Mouse (Mus musculus) stomach, embryonic 15.5 days (tissue): ENCODE data around the gene Pla2g4b. TPM values are rescaled to one million over a fixed set of nuclear protein-coding genes. Genes with fewer than 3 reads are reported as not detected.

Experiments
- ATAC-seq: fragments of 200-750 bp; cut with Nextera tagmentation; 2 replicates; pipeline ENCODE4 v1.8.0; 2017; ENCODE audit warnings: low read depth, moderate number of reproducible peaks, moderate TSS enrichment; ENCODE audit not compliant: insufficient read depth, low FRiP score
- H3K27ac ChIP-seq: fragments of 300-500 bp; sonication (generic); 2 replicates; pipeline ENCODE4 v1.5.1; 2015; ENCODE audit warnings: mild to moderate bottlenecking, inconsistent platforms
- H3K27me3 ChIP-seq: fragments of 300-500 bp; sonication (generic); replicated peaks from 2 replicates; pipeline ENCODE4 v1.6.1; 2015; ENCODE audit warnings: inconsistent platforms
- H3K36me3 ChIP-seq: fragments of 300-500 bp; sonication (generic); 2 replicates; pipeline ENCODE4 v1.6.1; 2015; ENCODE audit warnings: inconsistent platforms
- H3K4me1 ChIP-seq: fragments of 300-500 bp; sonication (generic); 2 replicates; pipeline ENCODE4 v1.6.1; 2015; ENCODE audit warnings: inconsistent platforms
- H3K4me2 ChIP-seq: fragments of 300-500 bp; sonication (generic); 2 replicates; pipeline ENCODE4 v1.6.1; 2015; ENCODE audit warnings: mild to moderate bottlenecking, inconsistent platforms
- H3K4me3 ChIP-seq: fragments of 300-500 bp; sonication (generic); replicated peaks from 2 replicates; pipeline ENCODE4 v1.5.1; 2015; ENCODE audit warnings: inconsistent platforms
- H3K9ac ChIP-seq: fragments of 300-500 bp; sonication (generic); 2 replicates; pipeline ENCODE4 v1.6.1; 2015; ENCODE audit warnings: inconsistent platforms
- H3K9me3 ChIP-seq: fragments of 300-500 bp; sonication (generic); 2 replicates; pipeline ENCODE4 v1.6.1; 2016; ENCODE audit warnings: inconsistent platforms
- WGBS: fragments of 180-500 bp; shearing (Covaris S2); methylation state at CpG from one replicate; pipeline ENCODE4 v1.1.7; 2015; 5-methylcytosine and 5-hydroxymethylcytosine counted together
- polyA plus RNA-seq: library from polyadenylated mRNA; unstranded; fragments of >200 nt; fragmentation: Nextera tagmentation; extraction: Ambion mirVana; gene quantifications from 2 replicates; pipeline ENCODE4 v1.2.1, GENCODE M21; 2015

Gene Pla2g4b
- polyA plus RNA-seq, 1 experiment from 2014 or later: 1.2 TPM

DNA sequence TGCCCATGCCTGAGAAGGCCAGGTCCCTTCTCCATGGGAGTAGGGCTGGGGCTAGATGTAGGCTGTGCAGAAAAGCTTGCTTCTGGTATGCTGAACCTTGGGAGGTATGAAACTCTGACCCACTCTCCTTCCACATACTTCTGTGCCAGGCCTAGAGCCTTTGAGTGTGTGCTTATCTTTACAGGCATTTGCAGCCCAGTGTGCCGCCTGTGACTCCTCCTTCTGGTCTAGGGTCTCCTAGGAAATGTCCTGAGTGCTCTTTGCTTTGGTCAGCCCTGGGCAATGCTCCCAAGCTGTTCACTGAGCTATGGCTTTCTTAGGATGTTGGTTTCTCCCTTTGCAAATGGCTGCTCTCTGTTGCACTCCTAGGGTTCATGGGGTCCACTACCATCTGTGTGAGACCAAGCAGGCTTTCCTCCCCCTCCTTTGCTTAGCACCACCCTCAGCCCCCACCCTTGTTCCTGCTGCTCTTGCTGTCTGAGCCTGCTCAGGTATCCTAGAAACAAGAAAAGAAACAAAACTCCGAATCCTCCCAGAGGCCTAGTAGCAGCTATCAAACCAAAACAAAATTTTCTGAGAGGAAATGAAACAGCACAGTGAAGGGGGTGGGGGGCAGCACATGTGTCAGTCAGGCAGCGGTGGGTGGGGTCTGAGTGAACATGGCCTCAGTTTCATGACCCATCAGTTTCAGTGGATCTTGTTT is 32.2 kb upstream of the Pla2g4b start:
- 64% methylated on average over 3 of the region's 3 CpGs for WGBS
- H3K4me2 ChIP-seq: no peak overlapping the region
- H3K4me1 ChIP-seq: 0 out of 2 replicates have a peak, but pooled peaks cover 1% of the 10 kb centered on the region
- H3K36me3 ChIP-seq: 0 out of 2 replicates have a peak, but pooled peaks cover 4% of the 10 kb centered on the region
- no peaks in the 10 kb centered on the region for H3K27me3 ChIP-seq
- no peak for ATAC-seq
- no peak overlapping the region for H3K4me3 ChIP-seq
- H3K9ac ChIP-seq: no peak overlapping the region
- no peak overlapping the region for H3K27ac ChIP-seq
- no peaks in the 10 kb centered on the region for H3K9me3 ChIP-seq

DNA sequence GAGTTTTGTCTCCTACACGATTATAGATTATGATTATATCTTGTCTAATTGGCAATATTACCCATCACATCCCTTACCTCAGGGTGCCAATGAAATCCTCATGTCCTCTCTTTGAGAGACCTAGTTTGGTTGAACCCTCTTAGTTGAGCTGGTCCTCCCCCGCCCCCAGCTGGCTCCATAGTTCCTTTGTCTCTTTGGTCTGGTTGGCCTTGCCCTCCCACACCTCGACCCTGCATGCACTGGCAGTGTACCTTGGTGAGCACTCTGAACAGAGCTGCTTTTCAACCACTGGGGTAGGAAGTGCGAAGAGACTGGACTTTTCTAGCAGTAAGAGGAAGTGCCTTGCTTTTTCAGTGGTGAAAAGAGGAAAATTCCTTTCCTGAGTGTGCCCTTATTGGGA is 31.3 kb upstream of the Pla2g4b start:
- no peaks in the 10 kb centered on the region for H3K9me3 ChIP-seq
- no peak overlapping the region for H3K27ac ChIP-seq
- H3K27me3 ChIP-seq: no peaks in the 10 kb centered on the region
- no peaks in the 10 kb centered on the region for H3K4me1 ChIP-seq
- WGBS: 73% methylated on average over 4 of the region's 4 CpGs
- 0 out of 2 replicates have a peak, but pooled peaks cover 4% of the 10 kb centered on the region for H3K36me3 ChIP-seq
- H3K4me3 ChIP-seq: no peak overlapping the region
- H3K4me2 ChIP-seq: no peak overlapping the region
- H3K9ac ChIP-seq: no peak overlapping the region
- no peak for ATAC-seq

DNA sequence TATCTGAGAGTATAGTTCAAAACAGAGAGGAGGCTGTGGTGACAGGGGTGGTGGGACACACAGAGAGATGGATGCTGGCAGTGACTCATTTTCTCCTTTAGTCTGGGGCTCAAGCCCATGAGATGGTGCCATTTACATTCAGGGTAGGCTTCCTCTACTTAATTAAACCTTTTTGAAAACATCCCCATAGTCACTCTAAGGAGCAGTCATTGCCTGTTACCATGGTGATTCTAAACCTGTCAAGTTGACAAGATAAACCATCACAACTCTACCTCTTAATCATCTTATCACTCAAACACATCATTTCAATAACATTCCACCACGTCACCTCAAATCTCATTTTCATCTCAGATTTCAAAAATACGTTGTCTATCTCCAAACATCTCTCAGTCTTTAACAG is 29.2 kb upstream of the Pla2g4b start:
- no peaks in the 10 kb centered on the region for H3K4me1 ChIP-seq
- H3K9ac ChIP-seq: no peak overlapping the region
- H3K27ac ChIP-seq: no peak overlapping the region
- no peak for ATAC-seq
- no peak overlapping the region for H3K4me2 ChIP-seq
- H3K9me3 ChIP-seq: no peaks in the 10 kb centered on the region
- H3K4me3 ChIP-seq: no peak overlapping the region
- 75% methylated on average over 2 of the region's 2 CpGs for WGBS
- 0 out of 2 replicates have a peak, but pooled peaks cover 4% of the 10 kb centered on the region for H3K36me3 ChIP-seq
- H3K27me3 ChIP-seq: no peaks in the 10 kb centered on the region

DNA sequence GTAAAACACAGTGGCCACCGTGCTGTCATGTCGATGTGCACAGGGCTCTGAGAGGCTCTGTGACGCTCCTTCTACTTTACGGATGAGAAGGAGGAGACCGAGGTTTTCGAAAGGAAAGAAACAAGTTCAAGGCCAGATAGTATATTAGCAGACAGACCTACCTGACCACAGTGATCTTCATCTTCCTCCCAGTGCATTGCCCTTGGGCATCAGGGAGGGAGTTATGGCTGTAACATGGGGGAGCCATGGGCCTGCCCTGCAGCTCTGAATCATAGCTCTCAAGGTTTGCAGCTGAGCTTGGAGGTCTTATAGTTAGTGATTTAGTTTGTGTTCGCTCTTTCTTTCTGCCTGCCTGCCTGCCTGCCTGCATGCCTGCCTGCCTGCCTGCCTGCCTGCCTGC is 26.5 kb upstream of the Pla2g4b start:
- H3K27ac ChIP-seq: no peak overlapping the region
- no peak overlapping the region for H3K4me3 ChIP-seq
- no peaks in the 10 kb centered on the region for H3K9me3 ChIP-seq
- H3K9ac ChIP-seq: no peak overlapping the region
- no peaks in the 10 kb centered on the region for H3K4me1 ChIP-seq
- 0 out of 2 replicates have a peak, but pooled peaks cover 4% of the 10 kb centered on the region for H3K36me3 ChIP-seq
- ATAC-seq: no peak
- no peaks in the 10 kb centered on the region for H3K27me3 ChIP-seq
- 95% methylated on average over 7 of the region's 7 CpGs for WGBS
- H3K4me2 ChIP-seq: no peak overlapping the region

DNA sequence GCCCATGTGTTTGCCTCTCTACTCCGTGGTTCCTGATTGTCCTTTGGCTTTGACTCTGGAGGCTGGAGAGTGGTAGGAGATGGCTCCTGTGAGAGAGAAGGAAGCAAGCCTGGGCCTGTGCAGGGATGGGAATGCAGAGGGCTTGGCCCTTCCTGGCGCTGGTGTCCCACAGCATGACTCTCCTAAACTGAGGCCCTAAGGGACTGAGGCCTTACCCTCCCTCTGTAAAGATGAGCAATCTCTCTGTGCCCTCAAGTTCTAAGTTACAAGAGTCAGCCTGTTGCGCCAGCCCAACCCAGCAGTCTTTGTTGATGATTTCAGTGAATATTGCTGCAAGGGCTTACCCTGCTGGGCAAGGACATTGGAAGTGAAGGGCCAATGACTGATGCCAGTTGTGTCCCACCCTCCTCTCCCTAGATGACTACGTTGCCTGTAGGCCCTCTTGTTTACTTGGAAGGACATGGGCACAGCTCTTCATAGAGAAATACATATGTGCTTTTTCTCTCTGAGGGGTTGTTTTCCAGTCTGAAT is 25.5 kb upstream of the Pla2g4b start:
- H3K27ac ChIP-seq: no peak overlapping the region
- WGBS: 70% methylated on average over 4 of the region's 4 CpGs
- no peak overlapping the region for H3K4me3 ChIP-seq
- no peak overlapping the region for H3K9ac ChIP-seq
- H3K36me3 ChIP-seq: 0 out of 2 replicates have a peak, but pooled peaks cover under 1% of the 10 kb centered on the region
- H3K27me3 ChIP-seq: no peaks in the 10 kb centered on the region
- H3K4me2 ChIP-seq: no peak overlapping the region
- ATAC-seq: no peak
- H3K4me1 ChIP-seq: no peaks in the 10 kb centered on the region
- H3K9me3 ChIP-seq: no peaks in the 10 kb centered on the region

DNA sequence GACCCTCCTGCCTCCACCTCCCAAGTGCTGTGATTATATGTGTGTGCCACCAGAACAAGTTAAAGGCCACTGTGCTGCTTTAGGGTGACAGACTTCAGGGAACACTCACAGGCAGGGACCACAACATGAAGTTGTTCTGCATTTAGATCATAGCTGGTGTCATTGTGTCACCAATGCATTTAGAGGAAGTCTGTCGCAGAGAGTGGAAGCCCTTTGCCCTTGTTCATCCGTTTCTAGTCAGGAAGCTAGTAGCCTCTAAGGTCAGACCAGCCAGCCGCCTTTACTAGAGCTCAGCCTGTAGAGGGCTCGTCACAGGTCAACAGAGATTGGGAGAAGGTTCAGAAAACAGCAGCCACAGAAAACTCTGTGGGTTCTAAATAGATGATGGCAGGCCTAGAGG is 24.5 kb upstream of the Pla2g4b start:
- H3K4me1 ChIP-seq: no peaks in the 10 kb centered on the region
- no peaks in the 10 kb centered on the region for H3K36me3 ChIP-seq
- H3K9me3 ChIP-seq: no peaks in the 10 kb centered on the region
- H3K27me3 ChIP-seq: no peaks in the 10 kb centered on the region
- no peak overlapping the region for H3K9ac ChIP-seq
- WGBS: 41% methylated on average over 4 of the region's 4 CpGs
- H3K4me3 ChIP-seq: no peak overlapping the region
- H3K27ac ChIP-seq: no peak overlapping the region
- no peak overlapping the region for H3K4me2 ChIP-seq
- no peak for ATAC-seq

DNA sequence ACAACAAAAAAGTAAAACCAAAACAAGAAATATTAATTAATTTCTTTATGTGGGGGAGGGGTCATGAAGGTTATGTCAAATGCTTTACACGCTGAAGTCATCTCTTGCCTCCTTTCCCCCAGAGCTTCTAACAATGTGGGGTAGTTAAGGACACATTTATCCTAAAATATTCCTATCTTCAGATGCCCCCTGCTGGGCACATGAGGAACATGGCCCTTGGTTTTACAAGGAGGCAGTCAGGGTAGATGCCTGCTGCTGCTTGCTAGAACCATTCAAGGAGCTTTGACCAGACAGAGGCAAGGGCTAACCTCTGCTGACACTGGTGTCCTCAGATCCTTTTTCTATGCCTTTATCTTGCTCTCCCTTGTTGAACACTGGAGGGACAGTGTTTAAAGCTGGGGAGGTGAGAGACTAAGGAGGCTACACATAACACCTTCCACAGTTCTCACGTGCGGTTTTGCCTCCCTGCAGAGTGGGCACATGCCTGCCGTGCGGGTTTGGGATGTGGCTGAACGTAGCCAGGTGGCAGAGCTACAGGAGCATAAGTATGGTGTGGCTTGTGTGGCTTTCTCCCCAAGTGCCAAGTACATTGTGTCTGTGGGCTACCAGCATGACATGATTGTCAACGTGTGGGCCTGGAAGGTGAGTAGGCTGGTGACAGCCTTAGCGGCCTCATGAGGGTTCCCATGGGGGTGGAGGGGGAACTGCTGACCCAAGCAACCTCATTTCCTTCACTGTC is 21.6 kb upstream of the Pla2g4b start:
- no peaks in the 10 kb centered on the region for H3K9me3 ChIP-seq
- H3K27ac ChIP-seq: no peak overlapping the region
- peaks cover 4% of the 10 kb centered on the region; the same call in 1 of the 2 replicates for H3K36me3 ChIP-seq
- WGBS: 74% methylated on average over 8 of the region's 8 CpGs
- no peak overlapping the region for H3K9ac ChIP-seq
- H3K4me3 ChIP-seq: no peak overlapping the region
- H3K4me2 ChIP-seq: no peak overlapping the region
- ATAC-seq: peak; percentile 47; the same call in 1 of the 2 replicates
- H3K27me3 ChIP-seq: no peaks in the 10 kb centered on the region
- no peaks in the 10 kb centered on the region for H3K4me1 ChIP-seq

DNA sequence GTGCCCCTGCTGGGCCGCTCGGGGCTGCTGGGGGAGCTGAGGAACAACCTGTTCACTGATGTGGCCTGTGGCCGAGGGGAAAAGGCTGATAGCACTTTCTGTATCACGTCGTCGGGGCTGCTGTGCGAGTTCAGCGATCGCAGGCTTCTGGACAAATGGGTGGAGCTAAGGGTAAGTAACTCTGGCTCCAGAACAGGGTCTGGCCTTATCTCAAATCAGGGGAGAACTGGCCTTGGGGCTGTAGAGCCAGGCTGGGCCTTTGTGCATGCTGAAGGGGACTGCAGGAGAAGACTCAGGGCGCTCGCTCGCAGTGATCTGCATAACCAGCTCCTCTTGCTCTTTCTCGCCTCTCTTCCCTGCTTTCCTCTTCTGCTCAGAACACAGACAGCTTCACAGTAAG is 20.3 kb upstream of the Pla2g4b start:
- H3K36me3 ChIP-seq: peaks cover 10% of the 10 kb centered on the region; the same call in 1 of the 2 replicates
- 0 out of 2 replicates have a peak, but pooled peaks have one; percentile 40 for ATAC-seq
- no peaks in the 10 kb centered on the region for H3K9me3 ChIP-seq
- no peaks in the 10 kb centered on the region for H3K4me1 ChIP-seq
- H3K27me3 ChIP-seq: no peaks in the 10 kb centered on the region
- H3K9ac ChIP-seq: no peak overlapping the region
- WGBS: 81% methylated on average over 13 of the region's 13 CpGs
- no peak overlapping the region for H3K4me3 ChIP-seq
- H3K27ac ChIP-seq: no peak overlapping the region
- no peak overlapping the region for H3K4me2 ChIP-seq

DNA sequence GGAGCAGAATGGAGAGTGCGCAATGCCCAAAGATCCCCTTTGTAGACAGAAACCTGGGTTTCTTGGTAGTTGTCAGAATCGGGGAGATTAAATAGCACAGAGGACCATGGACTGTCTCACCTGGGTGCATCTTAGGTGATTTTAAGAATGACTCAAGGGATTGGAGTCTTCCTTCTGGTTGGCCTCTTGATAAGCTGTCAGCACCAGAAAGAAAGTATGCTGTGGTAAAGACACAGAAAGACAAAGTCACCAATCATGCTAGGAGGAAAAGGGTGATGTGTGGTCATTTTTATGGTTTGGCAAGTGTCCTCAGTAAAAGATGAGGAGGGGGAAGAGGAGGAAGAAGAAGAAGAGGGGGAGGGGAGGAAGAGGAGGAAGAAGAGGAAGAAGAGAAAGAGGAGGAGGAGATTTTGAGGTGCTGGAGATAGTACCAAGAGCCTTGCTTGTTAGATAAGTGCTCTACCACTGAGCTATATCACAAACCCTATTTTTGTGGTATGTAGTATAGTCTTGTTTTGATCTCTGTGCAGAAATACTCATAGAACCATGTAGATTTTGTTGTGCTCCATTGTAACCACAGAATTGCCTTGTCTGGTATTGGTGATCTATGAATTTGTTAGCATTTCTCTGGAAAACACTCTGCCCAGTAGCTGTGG is 19.3 kb upstream of the Pla2g4b start:
- peaks cover 19% of the 10 kb centered on the region; the same call in 1 of the 2 replicates for H3K36me3 ChIP-seq
- no peak overlapping the region for H3K4me3 ChIP-seq
- no peak overlapping the region for H3K27ac ChIP-seq
- WGBS: 90% methylated on average over 2 of the region's 2 CpGs
- ATAC-seq: no peak
- H3K4me1 ChIP-seq: no peaks in the 10 kb centered on the region
- H3K27me3 ChIP-seq: no peaks in the 10 kb centered on the region
- no peaks in the 10 kb centered on the region for H3K9me3 ChIP-seq
- no peak overlapping the region for H3K4me2 ChIP-seq
- no peak overlapping the region for H3K9ac ChIP-seq

DNA sequence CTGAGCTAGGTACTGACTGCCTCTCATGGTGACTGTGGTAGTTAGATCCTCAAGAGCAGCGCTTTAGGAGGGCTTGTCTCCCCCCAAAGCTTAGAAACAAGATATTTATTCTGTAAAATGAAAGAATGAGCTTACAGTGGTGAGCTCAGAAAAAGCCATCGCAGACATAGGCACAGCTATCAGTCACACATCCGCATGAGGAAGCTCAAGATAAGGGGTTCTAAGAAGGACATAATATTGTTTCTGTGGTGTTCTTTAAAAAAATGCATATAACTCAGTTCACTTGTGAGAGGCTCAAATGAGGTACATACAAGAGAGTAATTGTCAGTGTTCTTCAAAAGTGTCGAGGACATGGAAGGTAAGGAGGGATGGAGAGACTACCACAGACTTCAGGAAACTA is 17.3 kb upstream of the Pla2g4b start:
- no peak overlapping the region for H3K27ac ChIP-seq
- no peak for ATAC-seq
- no peak overlapping the region for H3K4me2 ChIP-seq
- no peaks in the 10 kb centered on the region for H3K9me3 ChIP-seq
- H3K4me1 ChIP-seq: no peaks in the 10 kb centered on the region
- no peaks in the 10 kb centered on the region for H3K27me3 ChIP-seq
- 88% methylated on average over 4 of the region's 4 CpGs for WGBS
- H3K4me3 ChIP-seq: no peak overlapping the region
- no peak overlapping the region for H3K9ac ChIP-seq
- peaks cover 33% of the 10 kb centered on the region; the same call in 1 of the 2 replicates for H3K36me3 ChIP-seq

DNA sequence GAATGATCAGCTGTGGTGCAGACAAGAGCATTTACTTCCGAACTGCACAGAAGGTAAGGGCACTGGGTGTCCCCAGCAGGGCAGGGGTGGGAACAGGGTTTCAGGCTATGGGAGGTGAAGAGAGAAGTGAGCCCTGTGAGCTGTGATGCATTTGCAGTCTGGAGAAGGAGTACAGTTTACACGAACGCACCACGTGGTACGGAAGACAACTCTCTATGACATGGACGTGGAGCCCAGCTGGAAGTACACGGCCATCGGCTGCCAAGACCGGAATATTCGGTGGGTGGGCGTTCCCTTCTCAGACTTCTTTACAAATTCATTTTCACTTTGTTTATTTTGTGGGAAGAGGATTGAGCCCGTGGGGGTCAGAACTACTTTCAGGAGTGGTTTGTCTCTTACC is 15.6 kb upstream of the Pla2g4b start:
- no peak overlapping the region for H3K9ac ChIP-seq
- H3K27ac ChIP-seq: peak overlapping the region; percentile 16; the same call in 1 of the 2 replicates
- peaks cover 47% of the 10 kb centered on the region for H3K36me3 ChIP-seq
- H3K4me3 ChIP-seq: no peak overlapping the region
- ATAC-seq: no peak; the same call in 1 of the 2 replicates
- H3K4me2 ChIP-seq: no peak overlapping the region
- no peaks in the 10 kb centered on the region for H3K9me3 ChIP-seq
- H3K4me1 ChIP-seq: no peaks in the 10 kb centered on the region
- H3K27me3 ChIP-seq: no peaks in the 10 kb centered on the region
- WGBS: 60% methylated on average over 12 of the region's 12 CpGs
